Mouse (Mus musculus) ES-Bruce4 (cell line): ENCODE measurements at regions not wholly inside any gene's neighbourhood (a gene's known extent, or its start where the extent isn't known, plus 50 kb on each side); places are given as distances from the start of the nearest gene placed in this dataset.

Experiments
- CTCF ChIP-seq: IDR thresholded peaks from one replicate; pipeline ENCODE4 v1.8.1; 2011; ENCODE audit warnings: low read depth, low read length
- EP300 ChIP-seq: IDR thresholded peaks from 2 replicates; pipeline ENCODE4 v1.6.1; 2011; ENCODE audit warnings: low read depth, low read length; ENCODE audit not compliant: insufficient read depth
- POLR2A ChIP-seq: IDR thresholded peaks from one replicate; pipeline ENCODE4 v1.8.1; 2011; ENCODE audit warnings: low read length; ENCODE audit not compliant: insufficient read depth

DNA sequence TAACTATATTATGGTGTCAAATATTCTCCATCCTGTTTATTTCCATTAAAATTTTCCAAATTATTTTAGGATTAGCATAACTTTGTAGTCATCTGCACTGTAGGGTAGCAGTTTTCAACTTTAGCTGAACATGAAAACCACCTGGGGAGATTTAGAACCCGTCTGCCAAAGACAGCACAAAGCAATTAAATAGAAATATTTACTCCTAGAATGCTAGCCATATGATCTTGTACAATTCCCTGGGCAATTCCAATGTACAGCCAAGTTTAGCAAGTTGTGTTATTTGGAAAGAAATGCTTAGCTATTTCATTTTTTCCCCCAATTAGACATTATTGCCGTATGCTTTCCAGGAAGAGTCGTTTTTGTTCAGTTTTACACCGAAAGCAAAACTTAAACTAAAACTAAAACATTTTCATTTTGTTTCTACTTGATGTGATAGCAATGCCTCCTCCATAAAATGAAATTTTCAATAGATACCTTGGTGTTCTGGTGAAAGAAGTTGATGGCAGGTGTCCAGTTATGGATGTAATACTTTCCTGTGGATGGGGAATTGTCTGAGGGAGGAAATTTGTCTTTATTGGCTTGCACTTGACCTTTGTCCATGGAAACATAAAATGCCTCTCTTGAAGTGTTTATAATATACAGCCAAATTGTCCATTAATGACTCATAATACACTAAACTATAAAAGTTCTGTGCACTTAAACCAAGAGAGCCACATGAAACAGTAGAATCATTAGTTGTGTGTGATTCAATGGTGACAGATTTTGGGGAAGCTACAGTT, 282.3 kb downstream of the Usp25 start:
- TF ChIP-seq CTCF (no peak), POLR2A (no peak), EP300 (no peak)
